Mouse (Mus musculus): ENCODE measurements around the gene Smr3a.

Smr3a gene

GRCm38 (mm10) chr5:88002249-88002648 lies at the start of gene Smr3a:
Gene Smr3a (plus strand): TSS chr5:88002549.
- no peak for DNase-seq (ENCODE audit: low read depth, low spot score)

- no peak for DNase-seq (ENCODE audit: low read depth, low spot score)
These were observed 33.1 kb upstream of the Smr3a start, which contains the start of the genes 2310003L06Rik and Gm28434 for GRCm38 (mm10) chr5:87969201-87969600. Gene 2310003L06Rik (plus strand): TSS chr5:87969459. Gene Gm28434 (plus strand): TSS chr5:87969517.

GRCm38 (mm10) chr5:87979139-87979538 lies 23.2 kb upstream of the Smr3a start, which contains the start of gene Cabs1:
Gene Cabs1 (plus strand): TSS chr5:87979439.
- DNase-seq (ENCODE audit: low read depth, low spot score) = no peak

GRCm38 (mm10) chr5:87982468-87983214 lies 19.7 kb upstream of the Smr3a start:
- DNase-seq (ENCODE audit: low read depth, low spot score) = no peak

- no peak for DNase-seq (ENCODE audit: low read depth, low spot score)
These were observed 2.9 kb downstream of the Smr3a start for GRCm38 (mm10) chr5:88005241-88005640.
